Mouse (Mus musculus) cerebellum, postnatal 25 days (tissue): Measurements from ENCODE around the gene 2900026A02Rik.

ENCODE experiments used
- DNase-seq, 2 experiments: peaks; one replicate each; pipeline ENCODE4 v3.0.0; 2021; ENCODE audit warnings: mixed read lengths in 2 of 2

2900026A02Rik gene

GRCm38 (mm10) chr5:113221147-113221865 is at the start of gene 2900026A02Rik:
2900026A02Rik (minus strand) TSS chr5:113221236.
- DNase-seq, result peak; percentile 64 to 84

GRCm38 (mm10) chr5:113270043-113270442 is 49.0 kb upstream of the 2900026A02Rik start:
- peak in 1 of 2 experiments; percentile 45 for DNase-seq

- DNase-seq, result no peak
Observed at GRCm38 (mm10) chr5:113268246-113268645, 47.2 kb upstream of the 2900026A02Rik start.

GRCm38 (mm10) chr5:113265637-113266036 is 44.6 kb upstream of the 2900026A02Rik start:
- no peak for DNase-seq

- no peak for DNase-seq
Observed at GRCm38 (mm10) chr5:113250806-113251205, 29.8 kb upstream of the 2900026A02Rik start.

- DNase-seq, result no peak
Observed at GRCm38 (mm10) chr5:113249263-113249930, 28.4 kb upstream of the 2900026A02Rik start.

- DNase-seq, result no peak
Observed at GRCm38 (mm10) chr5:113230196-113230595, 9.2 kb upstream of the 2900026A02Rik start.

GRCm38 (mm10) chr5:113226632-113227102 is 5.6 kb upstream of the 2900026A02Rik start, which contains the start of gene Tmem211:
Tmem211 (plus strand) TSS chr5:113226909.
- peak; percentile 90 to 94 for DNase-seq

GRCm38 (mm10) chr5:113225686-113226435 is 4.8 kb upstream of the 2900026A02Rik start:
- DNase-seq, result no peak

GRCm38 (mm10) chr5:113225271-113225670 is 4.2 kb upstream of the 2900026A02Rik start:
- DNase-seq, result no peak

- no peak for DNase-seq
Observed at GRCm38 (mm10) chr5:113223888-113224287, 2.9 kb upstream of the 2900026A02Rik start.

- DNase-seq, result peak in 1 of 2 experiments; percentile 18
Observed at GRCm38 (mm10) chr5:113220383-113221146, 471 bp downstream of the 2900026A02Rik start.

GRCm38 (mm10) chr5:113219876-113220275 is 1.2 kb downstream of the 2900026A02Rik start:
- no peak for DNase-seq

- no peak for DNase-seq
Observed at GRCm38 (mm10) chr5:113219450-113219849, 1.6 kb downstream of the 2900026A02Rik start.

- DNase-seq, result no peak
Observed at GRCm38 (mm10) chr5:113218617-113219235, 2.3 kb downstream of the 2900026A02Rik start.

GRCm38 (mm10) chr5:113217076-113217475 is 4.0 kb downstream of the 2900026A02Rik start:
- no peak for DNase-seq

- no peak for DNase-seq
Observed at GRCm38 (mm10) chr5:113216328-113216960, 4.6 kb downstream of the 2900026A02Rik start.

- DNase-seq, result no peak
Observed at GRCm38 (mm10) chr5:113215610-113216011, 5.4 kb downstream of the 2900026A02Rik start.

- no peak for DNase-seq
Observed at GRCm38 (mm10) chr5:113214455-113214854, 6.6 kb downstream of the 2900026A02Rik start.

- no peak for DNase-seq
Observed at GRCm38 (mm10) chr5:113214041-113214440, 7.0 kb downstream of the 2900026A02Rik start.

- no peak for DNase-seq
Observed at GRCm38 (mm10) chr5:113212156-113212835, 8.7 kb downstream of the 2900026A02Rik start.
